In the genomic region with DNA sequence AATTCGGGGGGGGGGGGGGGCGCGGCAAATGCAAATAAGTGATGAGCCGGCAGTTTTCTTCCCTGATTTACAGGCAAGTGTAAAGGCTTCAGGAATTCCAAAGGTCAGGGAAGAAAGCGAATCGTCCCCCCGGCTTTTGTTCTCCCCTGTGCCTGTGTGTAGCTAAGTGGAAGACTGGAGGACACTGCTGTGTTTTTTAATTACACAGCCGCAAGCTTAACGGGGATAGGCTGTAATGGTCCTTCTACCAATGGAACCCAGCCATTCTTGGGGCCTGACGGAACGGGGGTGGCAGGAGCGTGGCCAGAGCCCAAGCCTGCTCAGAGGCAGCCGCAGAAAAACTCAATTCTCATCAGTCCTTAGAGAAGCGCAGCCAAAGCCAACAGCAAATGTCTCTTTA, we compare ENCODE assay signal across 8 mouse cellular contexts. TPM values are rescaled to one million over a fixed set of nuclear protein-coding genes. Genes with fewer than 3 reads are reported as not detected.
A peak's percentile ranks its signal among the peaks of the same experiment; 100 is the strongest.
DNase-seq lines count a peak whose midpoint lies in the region; ATAC-seq and TF ChIP-seq lines count a peak whose summit lies in the region.

No protein-coding gene starts in this region.

- peak overlapping the region; percentile 62 for H3K27ac ChIP-seq in CH12.LX (ENCODE audit: insufficient read depth, low read depth)
- H3K27ac ChIP-seq in embryonic facial prominence, embryonic 10.5 days (replicated peaks), result no peak overlapping the region
- H3K27ac ChIP-seq in kidney, embryonic 14.5 days (ENCODE audit: low read depth, low read length), result peak overlapping the region; percentile 37; the same call in 1 of the 2 replicates
- peak overlapping the region; percentile 9; the same call in 1 of the 2 replicates for H3K27ac ChIP-seq in midbrain, embryonic 13.5 days

- ATAC-seq in kidney, embryonic 14.5 days (ENCODE audit: low FRiP score, low TSS enrichment), result no peak
- ATAC-seq in midbrain, embryonic 13.5 days, result no peak

- 6% methylated on average over 14 of the region's 14 CpGs for WGBS in embryonic facial prominence, embryonic 10.5 days
- 6% methylated on average over 12 of the region's 14 CpGs for WGBS in kidney, embryonic 14.5 days
- whole genome bisulfite sequencing in midbrain, embryonic 13.5 days, result under 1% methylated on average over 14 of the region's 14 CpGs

- in situ Hi-C loops in CH12.LX (cut with MboI; ENCODE audit: low pct_ligation_motif_present, low pct_unique_long_range_greater_than_20kb, low sequenced_read_pairs), result loop anchor here (5.0 kb wide), 2 partner anchors 35 to 70 kb away; no protein-coding TSS in a partner anchor

- peaks cover 8 to 38% of the 10 kb centered on the region in 2 experiments for H3K4me1 ChIP-seq in CH12.LX (ENCODE audit: control insufficient read depth in 1 of 2, insufficient read depth in 2 of 2)
- peaks cover 64% of the 10 kb centered on the region for H3K4me1 ChIP-seq in embryonic facial prominence, embryonic 10.5 days
- H3K4me1 ChIP-seq in kidney, embryonic 14.5 days (ENCODE audit: control insufficient read depth, insufficient read depth, low read length), result peaks cover 24% of the 10 kb centered on the region
- peaks cover 59% of the 10 kb centered on the region for H3K4me1 ChIP-seq in midbrain, embryonic 13.5 days (replicated peaks)

- dilution Hi-C loops in CH12.LX (cut with MboI; ENCODE audit: extremely low pct_ligation_motif_present, extremely low pct_unique_long_range_greater_than_20kb, low sequenced_read_pairs), result no loop called here

- TF ChIP-seq EP300 in CH12.LX (IDR thresholded peaks at IDR 0.05; ENCODE audit: low read length), result no peak

- TF ChIP-seq CTCF in CH12.LX (conservative IDR thresholded peaks at IDR 0.05 in 1 of 2, IDR thresholded peaks at IDR 0.05 in 1 of 2; ENCODE audit: low read depth in 2 of 2, low read length in 2 of 2), result no peak

- no peaks in the 10 kb centered on the region for H3K9me3 ChIP-seq in CH12.LX (replicated peaks; ENCODE audit: low read length)
- no peaks in the 10 kb centered on the region for H3K9me3 ChIP-seq in embryonic facial prominence, embryonic 10.5 days
- H3K9me3 ChIP-seq in kidney, embryonic 14.5 days (ENCODE audit: control insufficient read depth, low read length), result no peaks in the 10 kb centered on the region
- no peaks in the 10 kb centered on the region for H3K9me3 ChIP-seq in midbrain, embryonic 13.5 days

- no peak for TF ChIP-seq RAD21 in CH12.LX (IDR thresholded peaks at IDR 0.05; ENCODE audit: low read depth, low read length)

- TF ChIP-seq POLR2A in CH12.LX (IDR thresholded peaks at IDR 0.05; ENCODE audit: low read depth, low read length), result no peak

- peaks cover 23 to 46% of the 10 kb centered on the region in 2 experiments for H3K36me3 ChIP-seq in CH12.LX (replicated peaks in 1 of 2; ENCODE audit: control insufficient read depth in 1 of 2, insufficient read depth in 1 of 2, low read length in 1 of 2)
- H3K36me3 ChIP-seq in embryonic facial prominence, embryonic 10.5 days (replicated peaks), result peaks cover 14% of the 10 kb centered on the region
- no peaks in the 10 kb centered on the region for H3K36me3 ChIP-seq in kidney, embryonic 14.5 days (ENCODE audit: control insufficient read depth, insufficient read depth, low read length)
- H3K36me3 ChIP-seq in midbrain, embryonic 13.5 days, result peaks cover 1% of the 10 kb centered on the region

- peaks cover 45% of the 10 kb centered on the region for H3K79me2 ChIP-seq in CH12.LX (replicated peaks; ENCODE audit: control insufficient read depth, extremely low read depth, insufficient read depth, poor library complexity, severe bottlenecking)

- peak; percentile 88 for DNase-seq in heart, adult 11 months
- no peak for DNase-seq in heart, adult 8-10 months (ENCODE audit: low spot score)
- DNase-seq in CH12.LX (ENCODE audit: extremely low read depth), result no peak
- no peak for DNase-seq in embryonic facial prominence, embryonic 10.5 days (ENCODE audit: low spot score)
- DNase-seq in urinary bladder, postnatal 4 days (ENCODE audit: low spot score in 2 of 2), result no peak
- no peak for DNase-seq in gastrocnemius, postnatal 25 days

- H3K9ac ChIP-seq in CH12.LX (ENCODE audit: insufficient read depth, low read depth), result peak overlapping the region; percentile 81
- H3K9ac ChIP-seq in kidney, embryonic 14.5 days (ENCODE audit: low read depth, low read length), result peak overlapping the region; percentile 12; the same call in 1 of the 2 replicates
- H3K9ac ChIP-seq in midbrain, embryonic 13.5 days (replicated peaks), result peak overlapping the region; percentile 89

- H3K4me3 ChIP-seq in CH12.LX (replicated peaks in 1 of 3; ENCODE audit: low read depth in 2 of 3, low read length in 2 of 3, poor library complexity in 1 of 3), result peak overlapping the region; percentile 83 to 87 (median 85)
- peak overlapping the region; percentile 81 for H3K4me3 ChIP-seq in embryonic facial prominence, embryonic 10.5 days
- H3K4me3 ChIP-seq in kidney, embryonic 14.5 days (ENCODE audit: low read length), result peak overlapping the region; percentile 77
- H3K4me3 ChIP-seq in midbrain, embryonic 13.5 days (replicated peaks), result peak overlapping the region; percentile 80

- H3K27me3 ChIP-seq in CH12.LX (replicated peaks), result no peaks in the 10 kb centered on the region
- peaks cover 33% of the 10 kb centered on the region for H3K27me3 ChIP-seq in embryonic facial prominence, embryonic 10.5 days (replicated peaks; ENCODE audit: low read depth, poor library complexity, severe bottlenecking)
- H3K27me3 ChIP-seq in kidney, embryonic 14.5 days (ENCODE audit: control insufficient read depth, insufficient read depth, low read length), result 0 out of 2 replicates have a peak, but pooled peaks cover 4% of the 10 kb centered on the region
- H3K27me3 ChIP-seq in midbrain, embryonic 13.5 days, result peaks cover 6% of the 10 kb centered on the region; the same call in 1 of the 2 replicates

- H3K4me2 ChIP-seq in CH12.LX (ENCODE audit: insufficient read depth, low read depth, poor library complexity, severe bottlenecking), result peak overlapping the region; percentile 75
- H3K4me2 ChIP-seq in kidney, embryonic 14.5 days (replicated peaks; ENCODE audit: low read depth, low read length), result peak overlapping the region; percentile 91
- H3K4me2 ChIP-seq in midbrain, embryonic 13.5 days (replicated peaks), result peak overlapping the region; percentile 77

TF ChIP-seq in CH12.LX, 34 proteins besides CTCF, POLR2A, EP300 and RAD21:
- TF ChIP-seq MEF2A (IDR thresholded peaks at IDR 0.05; ENCODE audit: borderline replicate concordance, low read depth, low read length), result no peak
- TF ChIP-seq TBP (conservative IDR thresholded peaks at IDR 0.05; ENCODE audit: low read depth, low read length), result 0 out of 2 replicates have a peak, but pooled peaks have one; percentile 26
- TF ChIP-seq BHLHE40 (IDR thresholded peaks at IDR 0.05; ENCODE audit: low read depth, low read length), result no peak

RNA-seq across cellular contexts. Expression of a gene that starts 1.9 kb away (rescaled TPM):
- 1 to 10 TPM; 4.2 to 6.4 (median 4.4) TPM for total RNA-seq in heart, adult 8-10 months (2022)
- total RNA-seq in CH12.LX (2012; rRNA removed), result 24.9 and 25.9 TPM in 2 replicates
- total RNA-seq in CH12.LX (2014; rRNA removed), result 19.3 and 20.3 TPM in 2 replicates
- polyA plus RNA-seq in CH12.LX (2012; ENCODE audit: insufficient read length, low read depth), result 30.1 and 32.7 TPM in 2 replicates
- polyA plus RNA-seq in embryonic facial prominence, embryonic 10.5 days (2016; fragmentation: Nextera tagmentation; extraction: Ambion mirVana), result 10.8 and 12.5 TPM in 2 replicates
- 10.4 and 15.3 TPM in 2 replicates for polyA plus RNA-seq in kidney, embryonic 14.5 days (2014; fragmentation: Nextera tagmentation; extraction: Ambion mirVana)
- polyA plus RNA-seq in midbrain, embryonic 13.5 days (2015; fragmentation: Nextera tagmentation; extraction: Ambion mirVana), result 15.6 and 16.5 TPM in 2 replicates
- 10 to 100 TPM; 25.1 to 32.3 TPM for total RNA-seq in gastrocnemius, postnatal 25 days (2021)

RNA-seq across cellular contexts. Expression of a gene that starts 56.6 kb away (rescaled TPM):
- total RNA-seq in heart, adult 8-10 months (2022), result 10 to 100 TPM; 20.7 to 21.8 (median 21.3) TPM
- 43.2 and 49.9 TPM in 2 replicates for total RNA-seq in CH12.LX (2012; rRNA removed)
- 68.6 and 77.5 TPM in 2 replicates for total RNA-seq in CH12.LX (2014; rRNA removed)
- 64.5 and 68.5 TPM in 2 replicates for polyA plus RNA-seq in CH12.LX (2012; ENCODE audit: insufficient read length, low read depth)
- polyA plus RNA-seq in embryonic facial prominence, embryonic 10.5 days (2016; fragmentation: Nextera tagmentation; extraction: Ambion mirVana), result 50.5 and 55.4 TPM in 2 replicates
- 38.5 and 58.9 TPM in 2 replicates for polyA plus RNA-seq in kidney, embryonic 14.5 days (2014; fragmentation: Nextera tagmentation; extraction: Ambion mirVana)
- polyA plus RNA-seq in midbrain, embryonic 13.5 days (2015; fragmentation: Nextera tagmentation; extraction: Ambion mirVana), result 31.3 and 37.6 TPM in 2 replicates
- 10 to 100 TPM; 14.2 to 14.4 TPM for total RNA-seq in gastrocnemius, postnatal 25 days (2021)

Comparison
In these comparisons a context has a peak if more than half of its experiments do, and no peak if none do; other contexts are left out.
1. H3K9ac ChIP-seq: peak in every context shown above with its lines; median percentile 89 in midbrain, embryonic 13.5 days; 81 in CH12.LX; 12 in kidney, embryonic 14.5 days.